Mouse (Mus musculus): ENCODE results near the gene Fshb. TPM values are rescaled to one million over a fixed set of nuclear protein-coding genes. Genes with fewer than 3 reads are reported as not detected.

Fshb gene
- not detected in 2 replicates for total RNA-seq (2017)

GRCm38 (mm10) chr2:107059556-107059955, at the start of gene Fshb:
Gene Fshb (minus strand): TSS chr2:107059656.
- no peak for ATAC-seq (replicated peaks in 1 of 2; ENCODE audit: insufficient read depth in 1 of 2, low FRiP score in 2 of 2, low TSS enrichment in 1 of 2, low read depth in 1 of 2, poor library complexity in 2 of 2, severe bottlenecking in 2 of 2)

- no peak for ATAC-seq (replicated peaks in 1 of 2; ENCODE audit: insufficient read depth in 1 of 2, low FRiP score in 2 of 2, low TSS enrichment in 1 of 2, low read depth in 1 of 2, poor library complexity in 2 of 2, severe bottlenecking in 2 of 2)
Observed at GRCm38 (mm10) chr2:107084256-107084655, 24.8 kb upstream of the Fshb start.

- ATAC-seq (replicated peaks in 1 of 2; ENCODE audit: insufficient read depth in 1 of 2, low FRiP score in 2 of 2, low TSS enrichment in 1 of 2, low read depth in 1 of 2, poor library complexity in 2 of 2, severe bottlenecking in 2 of 2): peak; percentile 69 to 74
Observed at GRCm38 (mm10) chr2:107083071-107083885, 23.8 kb upstream of the Fshb start.

GRCm38 (mm10) chr2:107063260-107063659, 3.8 kb upstream of the Fshb start:
- no peak for ATAC-seq (replicated peaks in 1 of 2; ENCODE audit: insufficient read depth in 1 of 2, low FRiP score in 2 of 2, low TSS enrichment in 1 of 2, low read depth in 1 of 2, poor library complexity in 2 of 2, severe bottlenecking in 2 of 2)

GRCm38 (mm10) chr2:107045955-107046354, 13.5 kb downstream of the Fshb start:
- ATAC-seq (replicated peaks in 1 of 2; ENCODE audit: insufficient read depth in 1 of 2, low FRiP score in 2 of 2, low TSS enrichment in 1 of 2, low read depth in 1 of 2, poor library complexity in 2 of 2, severe bottlenecking in 2 of 2): no peak

GRCm38 (mm10) chr2:107040816-107041215, 18.6 kb downstream of the Fshb start:
- ATAC-seq (replicated peaks in 1 of 2; ENCODE audit: insufficient read depth in 1 of 2, low FRiP score in 2 of 2, low TSS enrichment in 1 of 2, low read depth in 1 of 2, poor library complexity in 2 of 2, severe bottlenecking in 2 of 2): no peak

- ATAC-seq (replicated peaks in 1 of 2; ENCODE audit: insufficient read depth in 1 of 2, low FRiP score in 2 of 2, low TSS enrichment in 1 of 2, low read depth in 1 of 2, poor library complexity in 2 of 2, severe bottlenecking in 2 of 2): no peak
Observed at GRCm38 (mm10) chr2:107035980-107036379, 23.5 kb downstream of the Fshb start.

- no peak for ATAC-seq (replicated peaks in 1 of 2; ENCODE audit: insufficient read depth in 1 of 2, low FRiP score in 2 of 2, low TSS enrichment in 1 of 2, low read depth in 1 of 2, poor library complexity in 2 of 2, severe bottlenecking in 2 of 2)
Observed at GRCm38 (mm10) chr2:107024694-107025093, 34.8 kb downstream of the Fshb start.

GRCm38 (mm10) chr2:107022713-107023112, 36.7 kb downstream of the Fshb start:
- ATAC-seq (replicated peaks in 1 of 2; ENCODE audit: insufficient read depth in 1 of 2, low FRiP score in 2 of 2, low TSS enrichment in 1 of 2, low read depth in 1 of 2, poor library complexity in 2 of 2, severe bottlenecking in 2 of 2): no peak

- no peak for ATAC-seq (replicated peaks in 1 of 2; ENCODE audit: insufficient read depth in 1 of 2, low FRiP score in 2 of 2, low TSS enrichment in 1 of 2, low read depth in 1 of 2, poor library complexity in 2 of 2, severe bottlenecking in 2 of 2)
Observed at GRCm38 (mm10) chr2:107019331-107019730, 40.1 kb downstream of the Fshb start.

GRCm38 (mm10) chr2:107013161-107013560, 46.3 kb downstream of the Fshb start:
- ATAC-seq (replicated peaks in 1 of 2; ENCODE audit: insufficient read depth in 1 of 2, low FRiP score in 2 of 2, low TSS enrichment in 1 of 2, low read depth in 1 of 2, poor library complexity in 2 of 2, severe bottlenecking in 2 of 2): no peak

- no peak for ATAC-seq (replicated peaks in 1 of 2; ENCODE audit: insufficient read depth in 1 of 2, low FRiP score in 2 of 2, low TSS enrichment in 1 of 2, low read depth in 1 of 2, poor library complexity in 2 of 2, severe bottlenecking in 2 of 2)
Observed at GRCm38 (mm10) chr2:107012318-107012717, 47.1 kb downstream of the Fshb start.

GRCm38 (mm10) chr2:107010160-107010559, 49.3 kb downstream of the Fshb start:
- ATAC-seq (replicated peaks in 1 of 2; ENCODE audit: insufficient read depth in 1 of 2, low FRiP score in 2 of 2, low TSS enrichment in 1 of 2, low read depth in 1 of 2, poor library complexity in 2 of 2, severe bottlenecking in 2 of 2): no peak

GRCm38 (mm10) chr2:107006378-107006777, 53.1 kb downstream of the Fshb start:
- no peak for ATAC-seq (replicated peaks in 1 of 2; ENCODE audit: insufficient read depth in 1 of 2, low FRiP score in 2 of 2, low TSS enrichment in 1 of 2, low read depth in 1 of 2, poor library complexity in 2 of 2, severe bottlenecking in 2 of 2)

Other genes starting within 250 kb of the Fshb start
- 31.0 and 31.8 TPM in 2 replicates for gene Arl14ep, start 85.2 kb downstream of the Fshb start, total RNA-seq (2017)
- not detected in 2 replicates for gene Kcna4, start 231.0 kb upstream of the Fshb start, total RNA-seq (2017)